Mouse (Mus musculus) ES-Bruce4 (cell line): ENCODE data around the gene Mrpl33.

ENCODE experiments used
- CTCF ChIP-seq: IDR thresholded peaks from one replicate; pipeline ENCODE4 v1.8.1; 2011; ENCODE audit warnings: low read depth, low read length
- EP300 ChIP-seq: IDR thresholded peaks from 2 replicates; pipeline ENCODE4 v1.6.1; 2011; ENCODE audit warnings: low read depth, low read length; ENCODE audit not compliant: insufficient read depth
- POLR2A ChIP-seq: IDR thresholded peaks from one replicate; pipeline ENCODE4 v1.8.1; 2011; ENCODE audit warnings: low read length; ENCODE audit not compliant: insufficient read depth

- no peak for TF ChIP-seq CTCF
- no peak for TF ChIP-seq POLR2A
- TF ChIP-seq EP300, result no peak
These were observed 54.0 kb downstream of the Mrpl33 start for GRCm38 (mm10) chr5:31650518-31651288.
